Mouse (Mus musculus) intestine, postnatal 0 days (tissue): ENCODE data around the gene Rab38. TPM values are rescaled to one million over a fixed set of nuclear protein-coding genes. Genes with fewer than 3 reads are reported as not detected.
A peak's percentile ranks its signal among the peaks of the same experiment; 100 is the strongest.

Source experiments
- ATAC-seq: fragments of 200-750 bp; cut with Nextera tagmentation; 2 replicates; pipeline ENCODE4 v1.8.0; 2017; ENCODE audit warnings: mild to moderate bottlenecking, moderate TSS enrichment, moderate library complexity
- H3K27ac ChIP-seq: fragments of 300-500 bp; sonication (generic); 2 replicates; pipeline ENCODE4 v1.5.1; 2014; ENCODE audit warnings: mild to moderate bottlenecking, low read depth, low read length, moderate library complexity
- H3K27me3 ChIP-seq: fragments of 300-500 bp; sonication (generic); replicated peaks from 2 replicates; pipeline ENCODE4 v1.6.1; 2014; ENCODE audit warnings: low read length, mixed read lengths; ENCODE audit not compliant: control insufficient read depth, insufficient read depth
- H3K36me3 ChIP-seq: fragments of 300-500 bp; sonication (generic); 2 replicates; pipeline ENCODE4 v1.6.1; 2014; ENCODE audit warnings: mild to moderate bottlenecking, moderate library complexity; ENCODE audit not compliant: control insufficient read depth, insufficient read depth
- H3K4me1 ChIP-seq: fragments of 300-500 bp; sonication (generic); replicated peaks from 2 replicates; pipeline ENCODE4 v1.6.1; 2014; ENCODE audit warnings: antibody characterized with exemption, low read length, mixed read lengths; ENCODE audit not compliant: control insufficient read depth, insufficient read depth
- H3K4me2 ChIP-seq: fragments of 300-500 bp; sonication (generic); replicated peaks from 2 replicates; pipeline ENCODE4 v1.6.1; 2014; ENCODE audit warnings: low read depth, mild to moderate bottlenecking, moderate library complexity
- H3K4me3 ChIP-seq: fragments of 300-500 bp; sonication (generic); 2 replicates; pipeline ENCODE4 v1.5.1; 2014; ENCODE audit warnings: low read depth, low read length
- H3K9ac ChIP-seq: fragments of 300-500 bp; sonication (generic); 2 replicates; pipeline ENCODE4 v1.6.1; 2014; ENCODE audit warnings: mild to moderate bottlenecking, low read depth, low read length
- H3K9me3 ChIP-seq: fragments of 300-500 bp; sonication (generic); 2 replicates; pipeline ENCODE4 v1.6.1; 2016; ENCODE audit warnings: mixed run types; ENCODE audit not compliant: control insufficient read depth
- CTCF ChIP-seq: sonication (generic); IDR thresholded peaks from 2 replicates; pipeline ENCODE4 v1.5.1; 2016; ENCODE audit warnings: low read depth, mild to moderate bottlenecking, control low read depth, antibody characterized with exemption, moderate library complexity
- WGBS: fragments of 180-500 bp; shearing (Covaris S2); extraction: QIAGEN DNeasy Blood & Tissue Kit; methylation state at CpG from one replicate; pipeline ENCODE4 v1.1.7; 2014; 5-methylcytosine and 5-hydroxymethylcytosine counted together
- polyA plus RNA-seq: library from polyadenylated mRNA; unstranded; fragments of >200 nt; fragmentation: Nextera tagmentation; extraction: Ambion mirVana; gene quantifications from 2 replicates; pipeline ENCODE4 v1.2.1, GENCODE M21; 2015

Rab38 gene
- polyA plus RNA-seq, 1 experiment from 2014 or later, result 2.7 TPM

- WGBS, result 85% methylated on average over 5 of the region's 5 CpGs
- H3K4me3 ChIP-seq, result no peak overlapping the region
- no peak for TF ChIP-seq CTCF
- no peak overlapping the region for H3K27ac ChIP-seq
- H3K36me3 ChIP-seq, result no peaks in the 10 kb centered on the region
- no peak overlapping the region for H3K9ac ChIP-seq
- H3K27me3 ChIP-seq, result no peaks in the 10 kb centered on the region
- H3K9me3 ChIP-seq, result no peaks in the 10 kb centered on the region
- H3K4me1 ChIP-seq, result no peaks in the 10 kb centered on the region
- ATAC-seq, result no peak
- H3K4me2 ChIP-seq, result no peak overlapping the region
These were observed 72.2 kb downstream of the Rab38 start for GRCm38 (mm10) chr7:88502217-88502817.

- Histone ChIP-seq H3K36me3 (no peaks in the 10 kb centered on the region), H3K9me3 (no peaks in the 10 kb centered on the region), H3K9ac (no peak overlapping the region), H3K4me3 (no peak overlapping the region), H3K4me2 (no peak overlapping the region), H3K27ac (no peak overlapping the region), H3K4me1 (no peaks in the 10 kb centered on the region), H3K27me3 (no peaks in the 10 kb centered on the region)
- ATAC-seq, result no peak
- no peak for TF ChIP-seq CTCF
- WGBS, result 85% methylated on average over 2 of the region's 2 CpGs
These were observed 79.7 kb downstream of the Rab38 start for GRCm38 (mm10) chr7:88509748-88510147.

GRCm38 (mm10) chr7:88522481-88522880 is 92.4 kb downstream of the Rab38 start:
- no peaks in the 10 kb centered on the region for H3K9me3 ChIP-seq

GRCm38 (mm10) chr7:88527100-88527671 is 97.1 kb downstream of the Rab38 start:
- WGBS, result 3% methylated on average over 1 of the region's 1 CpGs
- no peaks in the 10 kb centered on the region for H3K36me3 ChIP-seq
- no peak overlapping the region for H3K27ac ChIP-seq
- no peaks in the 10 kb centered on the region for H3K9me3 ChIP-seq
- H3K9ac ChIP-seq, result no peak overlapping the region
- TF ChIP-seq CTCF, result no peak
- no peak overlapping the region for H3K4me3 ChIP-seq
- no peak for ATAC-seq
- H3K4me2 ChIP-seq, result no peak overlapping the region
- no peaks in the 10 kb centered on the region for H3K27me3 ChIP-seq
- no peaks in the 10 kb centered on the region for H3K4me1 ChIP-seq

More at GRCm38 (mm10) chr7:88522481-88522880, 92.4 kb downstream of the Rab38 start:
- 82% methylated on average over 1 of the region's 1 CpGs for WGBS
- Histone ChIP-seq H3K9ac (no peak overlapping the region), H3K4me3 (no peak overlapping the region), H3K27me3 (no peaks in the 10 kb centered on the region), H3K36me3 (no peaks in the 10 kb centered on the region), H3K4me1 (no peaks in the 10 kb centered on the region), H3K4me2 (no peak overlapping the region), H3K27ac (no peak overlapping the region)
- no peak for ATAC-seq
- TF ChIP-seq CTCF, result peak; percentile 38

GRCm38 (mm10) chr7:88536127-88536531 is 106.1 kb downstream of the Rab38 start:
- Histone ChIP-seq H3K4me3 (no peak overlapping the region), H3K4me2 (no peak overlapping the region), H3K4me1 (no peaks in the 10 kb centered on the region), H3K27ac (no peak overlapping the region), H3K36me3 (no peaks in the 10 kb centered on the region), H3K27me3 (no peaks in the 10 kb centered on the region), H3K9ac (no peak overlapping the region), H3K9me3 (no peaks in the 10 kb centered on the region)
- ATAC-seq, result no peak
- no peak for TF ChIP-seq CTCF

GRCm38 (mm10) chr7:88536743-88537142 is 106.7 kb downstream of the Rab38 start:
- H3K4me1 ChIP-seq, result no peaks in the 10 kb centered on the region
- 61% methylated on average over 3 of the region's 3 CpGs for WGBS
- no peaks in the 10 kb centered on the region for H3K9me3 ChIP-seq
- H3K4me2 ChIP-seq, result no peak overlapping the region
- no peaks in the 10 kb centered on the region for H3K36me3 ChIP-seq
- H3K9ac ChIP-seq, result no peak overlapping the region
- H3K27ac ChIP-seq, result no peak overlapping the region
- no peaks in the 10 kb centered on the region for H3K27me3 ChIP-seq
- H3K4me3 ChIP-seq, result no peak overlapping the region
- ATAC-seq, result no peak
- TF ChIP-seq CTCF, result no peak

Other genes with a start within 250 kb of the Rab38 start
- 48.9 and 49.3 TPM in 2 replicates for gene Ctsc, start 152.2 kb upstream of the Rab38 start, polyA plus RNA-seq